Comparison of ENCODE assay signal across 8 mouse cellular contexts in genomic region chrX:142526953-142527352, GRCm38 (mm10).
A peak's percentile ranks its signal among the peaks of the same experiment; 100 is the strongest.
DNase-seq lines count a peak whose midpoint lies in the region; ATAC-seq and TF ChIP-seq lines count a peak whose summit lies in the region.

No protein-coding gene starts in this region.

- no peak for DNase-seq in forebrain, postnatal 0 days
- peak; percentile 2 for DNase-seq in left cerebral cortex, postnatal 4 days
- no peak for DNase-seq in left cerebral cortex, adult 9 months (ENCODE audit: low spot score in 2 of 2)
- DNase-seq in adipocyte (ENCODE audit: low spot score) = peak; percentile 26
- peak; percentile 30 for DNase-seq in liver, postnatal 0 days
- no peak for DNase-seq in gastrocnemius, postnatal 36 days
- DNase-seq in MN1 (ENCODE audit: low spot score) = no peak

- H3K9ac ChIP-seq in forebrain, postnatal 0 days = no peak overlapping the region
- H3K9ac ChIP-seq in forebrain, embryonic 13.5 days = no peak overlapping the region
- no peak overlapping the region for H3K9ac ChIP-seq in liver, postnatal 0 days (replicated peaks)

- no peak overlapping the region for H3K27ac ChIP-seq in forebrain, postnatal 0 days (ENCODE audit: low read depth, low read length)
- H3K27ac ChIP-seq in forebrain, embryonic 13.5 days = no peak overlapping the region
- H3K27ac ChIP-seq in liver, postnatal 0 days (ENCODE audit: low read depth) = no peak overlapping the region

- intact Hi-C loops in left cerebral cortex, postnatal 4 days (cut with DNase I) = no loop called here
- intact Hi-C loops in gastrocnemius, postnatal 36 days (cut with DNase I) = loop anchor here (2.0 kb wide), 1 partner anchor 154 kb away; no protein-coding TSS in a partner anchor

- H3K27me3 ChIP-seq in forebrain, postnatal 0 days (ENCODE audit: insufficient read depth, low read length) = no peaks in the 10 kb centered on the region
- H3K27me3 ChIP-seq in forebrain, embryonic 13.5 days = no peaks in the 10 kb centered on the region
- H3K27me3 ChIP-seq in liver, postnatal 0 days (ENCODE audit: insufficient read depth, low read length) = no peaks in the 10 kb centered on the region

- TF ChIP-seq CTCF in forebrain, postnatal 0 days (IDR thresholded peaks at IDR 0.05; ENCODE audit: low read depth) = peak; percentile 51
- TF ChIP-seq CTCF in liver, postnatal 0 days (IDR thresholded peaks at IDR 0.05; ENCODE audit: low read depth) = peak; percentile 63

- ATAC-seq in forebrain, postnatal 0 days = no peak
- ATAC-seq in forebrain, embryonic 13.5 days = no peak
- 0 out of 2 replicates have a peak, but pooled peaks have one; percentile 15 for ATAC-seq in liver, postnatal 0 days

- TF ChIP-seq EP300 in liver, postnatal 0 days (IDR thresholded peaks at IDR 0.05; ENCODE audit: low read depth) = no peak

- no peaks in the 10 kb centered on the region for H3K36me3 ChIP-seq in forebrain, postnatal 0 days (ENCODE audit: insufficient read depth)
- H3K36me3 ChIP-seq in forebrain, embryonic 13.5 days (ENCODE audit: poor library complexity, severe bottlenecking) = no peaks in the 10 kb centered on the region
- no peaks in the 10 kb centered on the region for H3K36me3 ChIP-seq in liver, postnatal 0 days (replicated peaks; ENCODE audit: insufficient read depth, low read length)

- H3K9me3 ChIP-seq in forebrain, postnatal 0 days (ENCODE audit: low read length) = no peaks in the 10 kb centered on the region
- H3K9me3 ChIP-seq in forebrain, embryonic 13.5 days (replicated peaks) = no peaks in the 10 kb centered on the region
- no peaks in the 10 kb centered on the region for H3K9me3 ChIP-seq in liver, postnatal 0 days (ENCODE audit: low read length)

- no peak overlapping the region for H3K4me2 ChIP-seq in forebrain, postnatal 0 days (ENCODE audit: low read depth)
- no peak overlapping the region for H3K4me2 ChIP-seq in forebrain, embryonic 13.5 days
- H3K4me2 ChIP-seq in liver, postnatal 0 days (ENCODE audit: low read depth, low read length) = no peak overlapping the region

- WGBS in forebrain, postnatal 0 days = 45% methylated on average over 1 of the region's 1 CpGs
- WGBS in forebrain, embryonic 13.5 days = 28% methylated on average over 1 of the region's 1 CpGs
- WGBS in liver, postnatal 0 days (ENCODE audit: insufficient replicate concordance) = 32% methylated on average over 1 of the region's 1 CpGs

- H3K4me3 ChIP-seq in forebrain, postnatal 0 days (ENCODE audit: low read depth, low read length) = no peak overlapping the region
- H3K4me3 ChIP-seq in forebrain, embryonic 13.5 days = no peak overlapping the region
- no peak overlapping the region for H3K4me3 ChIP-seq in liver, postnatal 0 days (ENCODE audit: low read depth, low read length)

- no peaks in the 10 kb centered on the region for H3K4me1 ChIP-seq in forebrain, postnatal 0 days (ENCODE audit: insufficient read depth)
- H3K4me1 ChIP-seq in forebrain, embryonic 13.5 days = no peaks in the 10 kb centered on the region
- no peaks in the 10 kb centered on the region for H3K4me1 ChIP-seq in liver, postnatal 0 days (ENCODE audit: insufficient read depth)

Comparison
In these comparisons a context has a peak if more than half of its experiments do, and no peak if none do; other contexts are left out.
1. DNase-seq: peak in left cerebral cortex, postnatal 4 days (single experiment), adipocyte (single experiment) and liver, postnatal 0 days (single experiment); none in forebrain, postnatal 0 days (single experiment), left cerebral cortex, adult 9 months (0 of 2), gastrocnemius, postnatal 36 days (0 of 2) and MN1 (single experiment).